Mouse (Mus musculus) adrenal gland, postnatal 4 days (tissue): ENCODE results near the gene Zfp143. TPM values are rescaled to one million over a fixed set of nuclear protein-coding genes. Genes with fewer than 3 reads are reported as not detected.
"Not testable (repeated sequence)": the region's sequence is repeated elsewhere in the genome, so short reads cannot be mapped to it uniquely, and the experiment has no call there.

ENCODE experiments used
- DNase-seq, 2 experiments: peaks; one replicate each; pipeline ENCODE4 v3.0.0; 2021 to 2022; ENCODE audit warnings: low spot score in 2 of 2, mixed read lengths in 2 of 2
- total RNA-seq, 2 experiments: library from RNA; stranded (reverse); gene quantifications; 2 replicates each; pipeline ENCODE4 v1.2.3; 2021

Zfp143 gene
- total RNA-seq, 2 experiments from 2014 or later, result 17.4 to 17.8 TPM

- DNase-seq, result not testable (repeated sequence)
Observed at GRCm38 (mm10) chr7:110132272-110132671, 71.3 kb downstream of the Zfp143 start.

- DNase-seq, result no peak
Observed at GRCm38 (mm10) chr7:110133988-110134387, 73.0 kb downstream of the Zfp143 start.

- no peak for DNase-seq
Observed at GRCm38 (mm10) chr7:110138538-110138937, 77.5 kb downstream of the Zfp143 start.

GRCm38 (mm10) chr7:110143863-110144262 lies 82.8 kb downstream of the Zfp143 start:
- DNase-seq, result no peak

Other genes with a start within 250 kb of the Zfp143 start
- 1 to 10 TPM in 1 of 2 experiments, under 1 TPM in 1; 0.92 to 3.1 TPM for gene Scube2, start 195.5 kb upstream of the Zfp143 start, total RNA-seq
- gene Dennd5a, start 100.7 kb upstream of the Zfp143 start, total RNA-seq, result 100 to 1,000 TPM; 150 to 154 TPM
- gene Tmem41b, start 74.3 kb upstream of the Zfp143 start, total RNA-seq, result 10 to 100 TPM; 43.4 to 49.2 TPM
- gene Ipo7, start 42.9 kb upstream of the Zfp143 start, total RNA-seq, result 10 to 100 TPM; 70.4 to 73.8 TPM
- 10 to 100 TPM; 23.5 to 23.6 TPM for gene Wee1, start 60.8 kb downstream of the Zfp143 start, total RNA-seq
- 10 to 100 TPM; 30.2 to 31.2 TPM for gene Swap70, start 160.5 kb downstream of the Zfp143 start, total RNA-seq